Mouse (Mus musculus) T-helper 1 cell (primary cell): Measurements from ENCODE around the gene Mgat3.

Experiments used
- in situ Hi-C: fragments of 300-600 bp; cut with MboI, MseI; formaldehyde crosslinking; loops from one replicate; pipeline ENCODE4 v1.15.1; 2025; ENCODE audit warnings: high pct_unique_total_duplicates

The Mgat3 gene

GRCm38 (mm10) chr15:80175316-80175715, 1.8 kb downstream of the Mgat3 start:
- in situ Hi-C loops = no loop called here

GRCm38 (mm10) chr15:80175756-80176155, 2.2 kb downstream of the Mgat3 start:
- in situ Hi-C loops = no loop called here

DNA sequence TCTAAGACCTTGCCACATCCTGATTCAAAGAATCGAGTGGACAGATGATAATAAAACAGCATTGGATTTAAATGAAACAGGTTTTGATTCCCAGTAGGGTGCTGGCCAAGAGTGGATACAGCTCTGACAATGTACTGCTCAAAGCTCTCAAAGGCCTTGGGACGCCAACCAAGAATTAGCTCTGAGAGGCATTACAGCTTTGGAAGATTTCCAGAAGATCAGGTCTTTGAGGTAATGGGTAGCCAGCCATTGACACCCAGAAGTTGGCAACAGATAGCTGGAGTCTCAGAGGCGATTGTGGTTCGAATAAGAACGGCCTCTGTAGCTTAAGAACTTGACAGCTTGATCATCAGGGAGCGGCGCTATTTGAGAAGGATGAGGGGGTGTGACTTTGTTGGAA, 8.0 kb downstream of the Mgat3 start:
- in situ Hi-C loops = no loop called here

DNA sequence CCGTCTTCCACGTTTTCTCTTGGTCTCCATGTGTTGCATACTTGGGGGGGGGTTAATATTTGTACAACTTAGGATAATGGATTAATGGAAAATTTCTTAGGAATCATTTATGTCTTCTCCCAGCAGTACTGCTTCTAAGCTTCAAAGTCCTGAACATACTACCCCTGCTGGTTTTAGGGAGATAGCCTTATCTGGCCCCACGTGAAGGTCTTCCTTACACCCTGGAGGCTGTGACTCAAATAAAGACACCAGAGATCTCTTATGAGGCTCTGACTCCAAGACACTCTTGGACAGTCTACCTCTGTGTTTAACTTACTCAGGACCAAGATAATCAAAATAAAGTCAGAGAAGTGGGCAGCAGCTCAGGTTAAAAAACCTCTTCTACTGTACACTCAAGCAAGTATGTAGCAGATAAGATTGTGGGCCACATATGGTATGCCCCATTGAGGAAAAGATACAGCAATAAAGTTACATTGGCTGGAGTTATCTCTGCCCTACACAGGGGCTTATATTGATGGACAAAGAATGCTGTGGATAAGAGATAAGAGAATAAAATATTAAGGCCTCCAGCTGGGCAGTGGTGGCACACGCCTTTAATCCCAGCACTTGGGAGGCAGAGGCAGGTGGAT, 8.7 kb downstream of the Mgat3 start:
- in situ Hi-C loops = no loop called here

GRCm38 (mm10) chr15:80188927-80189326, 15.4 kb downstream of the Mgat3 start:
- in situ Hi-C loops = no loop called here

DNA sequence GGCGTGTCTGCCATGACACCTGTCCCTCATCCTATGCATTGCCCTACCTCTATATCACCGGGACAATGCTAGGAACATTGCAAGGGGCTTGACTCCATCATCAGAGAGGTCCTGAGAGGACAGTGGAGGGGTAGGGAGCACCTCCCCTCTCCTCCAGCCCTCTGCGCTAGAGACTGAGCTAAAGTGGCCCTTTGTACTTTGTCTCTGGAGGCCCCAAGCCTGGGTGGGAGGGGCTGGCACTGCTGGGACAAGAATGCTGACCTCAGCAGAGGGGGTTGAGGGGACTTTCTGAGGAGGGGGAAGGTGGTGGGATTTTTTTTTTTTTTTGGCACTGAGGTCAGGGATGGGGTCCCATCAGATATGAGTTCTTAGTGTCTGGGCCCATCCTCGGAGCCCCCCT, 16.6 kb downstream of the Mgat3 start:
- in situ Hi-C loops = no loop called here

DNA sequence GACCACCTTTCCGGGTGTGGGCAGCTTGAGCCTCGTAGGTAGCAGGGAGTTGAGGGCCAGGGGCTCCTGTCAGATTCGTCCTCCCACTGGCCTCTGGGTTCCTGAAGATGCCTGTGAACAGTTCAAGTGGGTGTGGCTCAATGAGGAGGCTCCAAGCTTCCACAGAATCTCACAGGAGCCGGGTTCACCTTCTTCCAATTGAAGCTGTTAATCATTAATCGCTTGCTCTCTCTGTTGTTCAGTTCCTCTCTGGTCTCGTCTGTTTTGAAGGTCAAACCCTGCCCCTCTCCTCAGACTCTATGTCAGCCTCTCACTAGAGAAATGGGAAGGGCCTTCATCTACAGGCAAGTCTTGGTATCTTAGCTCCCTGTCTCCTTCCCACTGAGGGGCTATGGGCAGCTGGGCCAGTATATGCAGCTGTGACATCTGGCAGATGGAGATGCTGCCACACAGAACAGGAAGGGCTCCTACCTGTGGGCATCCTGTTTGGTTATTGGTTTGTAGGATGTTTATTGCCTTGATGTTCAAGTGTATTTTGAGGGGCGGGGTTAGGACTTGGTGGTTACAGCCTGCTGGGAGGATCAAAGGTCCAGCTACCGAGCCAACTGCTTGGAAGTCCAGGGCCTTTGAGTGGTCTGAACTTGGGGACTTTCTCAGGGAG, 18.2 kb downstream of the Mgat3 start:
- in situ Hi-C loops = no loop called here

GRCm38 (mm10) chr15:80192246-80192585, 18.7 kb downstream of the Mgat3 start:
- in situ Hi-C loops = no loop called here

DNA sequence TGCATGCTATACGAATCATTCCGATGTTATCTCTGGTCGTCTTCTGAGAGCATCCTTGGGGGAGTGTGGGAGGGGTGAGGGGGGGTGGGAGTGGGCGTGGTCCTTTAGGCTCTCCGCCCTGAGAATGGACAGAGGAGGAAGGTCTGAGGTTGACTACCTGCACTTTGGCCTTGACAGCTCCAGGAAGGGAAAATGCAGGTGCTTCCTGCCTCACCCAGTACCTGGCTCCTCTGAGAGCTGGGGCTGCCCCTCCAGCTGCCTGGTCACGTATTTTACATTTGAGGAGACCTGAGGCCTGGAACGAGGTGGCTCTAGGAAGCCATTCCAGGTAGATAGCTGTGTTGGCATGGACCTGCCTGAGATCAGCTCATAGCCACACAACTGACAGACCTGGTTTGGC, 19.3 kb downstream of the Mgat3 start:
- in situ Hi-C loops = no loop called here

DNA sequence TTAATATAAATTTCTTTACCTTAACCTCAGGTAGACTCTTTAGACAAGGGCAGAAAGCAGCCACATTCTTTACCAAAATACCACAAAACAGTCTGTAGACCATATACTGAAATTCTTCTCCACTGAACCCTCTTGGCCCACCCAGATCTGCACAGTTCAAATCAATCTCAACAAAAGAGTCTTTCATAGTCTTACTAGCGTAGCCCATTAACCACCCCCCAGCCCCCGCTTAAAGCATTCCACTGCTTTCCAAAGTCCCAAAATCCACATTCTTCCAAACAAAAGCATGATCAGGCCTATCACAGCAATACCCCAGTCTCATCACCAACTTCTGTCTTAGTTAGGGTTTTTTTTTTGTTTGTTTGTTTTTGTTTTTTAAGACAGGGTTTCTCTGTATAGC, 26.0 kb downstream of the Mgat3 start:
- in situ Hi-C loops = no loop called here

DNA sequence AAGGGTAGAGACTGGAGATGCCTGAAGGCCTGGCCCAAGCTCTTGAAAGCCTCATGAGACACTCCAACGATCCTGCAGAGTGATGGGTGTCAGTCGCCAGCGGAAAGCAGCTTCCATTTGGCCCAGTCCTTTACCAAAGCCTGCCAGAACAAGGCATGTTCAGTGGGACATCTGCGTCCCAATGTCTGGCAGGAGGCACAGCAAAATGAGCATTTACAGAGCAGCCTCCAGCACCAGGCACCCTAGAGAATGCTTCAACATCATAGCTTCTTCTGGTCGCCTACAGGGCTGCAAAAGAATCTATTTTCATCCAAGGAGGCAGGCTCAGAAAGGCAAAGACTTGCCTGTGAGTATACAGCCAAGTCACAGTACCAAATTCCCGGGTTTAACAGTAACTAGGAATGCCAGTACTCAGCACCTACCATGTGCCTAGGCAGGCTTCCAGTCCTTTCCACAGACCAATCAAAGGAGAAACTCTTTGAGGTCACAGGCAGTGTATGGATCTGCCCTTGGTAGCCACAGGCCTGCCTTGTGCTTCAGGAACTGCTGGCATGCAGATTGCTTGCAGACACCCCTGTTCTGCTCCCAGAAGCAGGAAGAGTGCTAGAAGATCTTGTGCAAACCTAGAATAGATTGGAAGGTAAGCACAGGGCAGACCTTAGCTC, 28.7 kb downstream of the Mgat3 start:
- in situ Hi-C loops = no loop called here

GRCm38 (mm10) chr15:80203406-80203805, 29.9 kb downstream of the Mgat3 start:
- in situ Hi-C loops = no loop called here

- in situ Hi-C loops = no loop called here
These were observed 32.6 kb downstream of the Mgat3 start for GRCm38 (mm10) chr15:80206057-80206565.

DNA sequence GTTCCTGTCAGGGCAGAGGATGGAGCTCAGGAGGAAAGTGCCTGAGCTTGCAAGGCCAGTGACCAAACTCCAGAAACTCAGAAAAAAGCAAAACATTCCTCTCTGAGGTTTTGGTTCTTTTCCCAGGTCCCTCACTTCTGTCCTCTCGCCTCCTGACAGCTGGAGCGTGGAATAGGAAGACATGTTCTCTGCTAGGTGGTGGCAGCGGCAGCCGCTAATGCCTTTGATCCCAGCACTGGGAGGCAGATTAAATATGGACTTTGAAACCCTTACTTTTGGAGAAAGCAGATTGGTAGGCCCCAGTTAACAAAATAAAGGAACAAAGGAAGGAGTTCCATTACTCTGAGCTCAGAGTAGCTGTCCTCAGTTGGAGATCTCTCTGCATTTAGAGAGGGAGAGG, 34.9 kb downstream of the Mgat3 start:
- in situ Hi-C loops = no loop called here

DNA sequence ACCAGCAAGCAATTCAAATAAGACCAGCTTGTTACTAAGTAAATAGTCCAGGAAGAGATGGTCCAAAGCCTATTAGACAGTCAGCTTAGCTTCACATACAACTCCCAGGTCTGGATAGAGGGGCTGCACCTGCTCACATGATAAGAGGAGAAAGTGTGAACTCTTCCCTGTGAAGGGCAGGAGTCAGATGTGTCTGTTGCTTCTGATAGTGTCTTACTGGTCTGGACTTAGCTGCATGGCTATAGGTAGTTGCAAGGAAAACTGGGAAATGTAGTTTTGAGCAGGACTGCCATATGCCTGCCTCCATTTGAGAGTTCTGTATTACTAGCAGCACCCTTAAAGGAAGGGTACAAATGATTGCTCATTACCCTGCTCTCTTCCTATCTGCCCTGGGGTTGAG, 40.2 kb downstream of the Mgat3 start:
- in situ Hi-C loops = no loop called here

DNA sequence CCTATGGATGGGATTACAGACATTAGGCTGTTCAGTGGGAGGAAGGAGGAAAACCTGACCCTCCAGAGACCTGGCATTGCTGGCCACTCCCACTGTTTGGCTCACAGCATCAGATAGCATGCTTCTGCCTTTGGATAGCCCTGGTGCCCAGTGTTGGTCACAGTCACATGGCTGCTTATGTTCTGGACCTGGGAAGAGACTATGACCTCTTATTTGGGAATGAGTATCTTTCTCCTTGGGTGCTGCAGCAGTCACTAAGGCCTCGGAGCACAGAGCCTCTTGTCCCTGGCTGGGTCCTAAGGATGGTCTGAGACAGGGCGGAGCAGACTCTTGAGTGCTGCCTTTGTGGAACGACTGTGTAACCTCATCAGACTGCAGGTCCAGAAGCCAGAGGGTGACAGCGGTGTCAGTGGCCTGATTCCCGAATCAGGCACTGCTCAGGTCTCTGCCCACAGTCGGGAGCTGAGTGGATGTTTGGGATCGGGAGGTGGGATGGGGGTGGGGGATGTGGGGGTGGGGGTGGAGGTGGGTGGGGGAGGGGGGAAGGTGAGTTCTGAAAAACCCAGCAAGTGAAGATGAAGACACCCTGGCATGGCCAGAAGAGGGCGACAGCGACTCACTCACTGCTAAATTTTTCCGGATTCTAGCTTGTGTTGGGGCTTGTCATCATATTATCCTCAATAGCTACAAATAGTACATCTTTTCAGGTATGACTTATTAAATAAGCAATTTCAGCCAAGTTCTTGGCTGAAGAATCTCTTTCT, 42.4 kb downstream of the Mgat3 start:
- in situ Hi-C loops = loop anchor here (5.0 kb wide), 1 partner anchor 84 kb away; the partner anchor contains the start of gene Tab1

DNA sequence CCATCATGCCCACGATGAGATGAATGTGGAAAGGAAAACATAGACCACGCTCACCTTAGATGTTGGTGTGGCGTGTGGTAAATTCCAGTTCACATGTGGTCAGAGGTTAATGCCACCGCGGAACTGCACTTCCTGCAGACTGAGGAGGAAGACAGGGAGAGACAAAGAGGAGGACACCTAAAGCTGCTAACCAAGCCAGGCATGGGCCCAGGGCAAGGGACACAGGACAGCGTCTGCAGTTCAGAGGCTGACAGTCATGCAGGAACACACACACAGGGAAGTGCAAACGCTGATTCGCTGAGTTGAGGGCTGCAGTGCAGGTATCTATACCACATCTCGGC, 42.9 kb downstream of the Mgat3 start:
- in situ Hi-C loops = loop anchor here (5.0 kb wide), 1 partner anchor 84 kb away; the partner anchor contains the start of gene Tab1

GRCm38 (mm10) chr15:80217476-80217875, 44.0 kb downstream of the Mgat3 start:
- in situ Hi-C loops = loop anchor here (5.0 kb wide), 1 partner anchor 85 kb away; the partner anchor contains the start of gene Tab1

- in situ Hi-C loops = loop anchor here (5.0 kb wide), 1 partner anchor 87 kb away; the partner anchor contains the start of gene Tab1
These were observed 45.7 kb downstream of the Mgat3 start for GRCm38 (mm10) chr15:80219211-80219610.

GRCm38 (mm10) chr15:80219705-80220657, 46.5 kb downstream of the Mgat3 start:
- in situ Hi-C loops = loop anchor here (5.0 kb wide), 1 partner anchor 88 kb away; the partner anchor contains the start of gene Tab1

DNA sequence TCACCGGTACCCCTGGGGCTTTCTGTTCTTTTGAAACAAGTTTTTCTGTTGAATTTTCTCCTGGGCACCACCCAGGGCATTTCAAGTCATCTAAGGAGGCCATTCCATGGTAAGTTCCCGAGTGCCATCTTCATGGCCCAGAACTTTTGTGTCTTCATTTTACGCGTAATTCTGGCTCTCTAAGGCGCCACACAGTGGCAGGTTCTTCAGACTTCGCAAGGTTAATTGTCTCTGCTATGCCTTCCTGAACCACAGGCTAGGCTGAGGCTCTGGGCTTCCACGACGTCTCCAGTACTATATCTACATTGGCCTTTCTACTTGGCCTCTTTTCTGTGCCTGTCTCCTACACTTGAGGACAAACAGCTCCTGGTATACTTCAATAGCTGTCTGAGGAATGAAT, 47.5 kb downstream of the Mgat3 start:
- in situ Hi-C loops = no loop called here
